Mouse (Mus musculus): ENCODE results near the gene Nup107. TPM values are rescaled to one million over a fixed set of nuclear protein-coding genes. Genes with fewer than 3 reads are reported as not detected.
"Not testable (repeated sequence)": the region's sequence is repeated elsewhere in the genome, so short reads cannot be mapped to it uniquely, and the experiment has no call there.

Gene Nup107
- polyA plus RNA-seq, 1 experiment from 2014 or later: 96.3 TPM

- no peak overlapping the region for H3K4me3 ChIP-seq (ENCODE audit: low read depth, low read length)
- no peak overlapping the region for H3K27ac ChIP-seq (ENCODE audit: low read depth)
- no peak overlapping the region for H3K9ac ChIP-seq
- no peak for DNase-seq
- no peaks in the 10 kb centered on the region for H3K27me3 ChIP-seq (ENCODE audit: insufficient read depth, low read length)
- no peak for ATAC-seq (ENCODE audit: insufficient read depth)
- H3K9me3 ChIP-seq (ENCODE audit: low read depth, low read length): no peaks in the 10 kb centered on the region
- H3K4me2 ChIP-seq: no peak overlapping the region
- TF ChIP-seq CTCF (IDR thresholded peaks at IDR 0.05; ENCODE audit: low read depth): no peak
- no peaks in the 10 kb centered on the region for H3K4me1 ChIP-seq (ENCODE audit: insufficient read depth)
- H3K36me3 ChIP-seq (ENCODE audit: insufficient read depth): peaks cover 80% of the 10 kb centered on the region
- WGBS: 96% methylated on average over 6 of the region's 6 CpGs
Measured at GRCm38 (mm10) chr10:117704964-117705335, 87.6 kb downstream of the Nup107 start.

- not testable (repeated sequence) for H3K9me3 ChIP-seq (ENCODE audit: low read depth, low read length); H3K27ac ChIP-seq (ENCODE audit: low read depth); H3K27me3 ChIP-seq (ENCODE audit: insufficient read depth, low read length); H3K9ac ChIP-seq; H3K4me2 ChIP-seq; H3K4me3 ChIP-seq (ENCODE audit: low read depth, low read length); DNase-seq; ATAC-seq (ENCODE audit: insufficient read depth); H3K4me1 ChIP-seq (ENCODE audit: insufficient read depth)
- WGBS: 97% methylated on average over 6 of the region's 6 CpGs
- peaks cover 86% of the 10 kb centered on the region for H3K36me3 ChIP-seq (ENCODE audit: insufficient read depth)
Measured at GRCm38 (mm10) chr10:117704314-117704963, 88.1 kb downstream of the Nup107 start.

GRCm38 (mm10) chr10:117703506-117703905 is 89.0 kb downstream of the Nup107 start:
- DNase-seq (no peak), ATAC-seq (ENCODE audit: insufficient read depth) (no peak)
- no peaks in the 10 kb centered on the region for H3K4me1 ChIP-seq (ENCODE audit: insufficient read depth)
- H3K27me3 ChIP-seq (ENCODE audit: insufficient read depth, low read length): no peaks in the 10 kb centered on the region
- WGBS: 87% methylated on average over 3 of the region's 3 CpGs
- no peak overlapping the region for H3K4me2 ChIP-seq
- TF ChIP-seq CTCF (IDR thresholded peaks at IDR 0.05; ENCODE audit: low read depth): no peak
- no peak overlapping the region for H3K4me3 ChIP-seq (ENCODE audit: low read depth, low read length)
- H3K27ac ChIP-seq (ENCODE audit: low read depth): no peak overlapping the region
- H3K36me3 ChIP-seq (ENCODE audit: insufficient read depth): peaks cover 89% of the 10 kb centered on the region
- no peaks in the 10 kb centered on the region for H3K9me3 ChIP-seq (ENCODE audit: low read depth, low read length)
- H3K9ac ChIP-seq: no peak overlapping the region

GRCm38 (mm10) chr10:117702024-117702833 is 90.3 kb downstream of the Nup107 start:
- Histone ChIP-seq H3K4me2 (no peak overlapping the region), H3K27me3 (ENCODE audit: insufficient read depth, low read length) (no peaks in the 10 kb centered on the region), H3K9me3 (ENCODE audit: low read depth, low read length) (no peaks in the 10 kb centered on the region), H3K27ac (ENCODE audit: low read depth) (no peak overlapping the region), H3K9ac (no peak overlapping the region), H3K4me3 (ENCODE audit: low read depth, low read length) (no peak overlapping the region), H3K4me1 (ENCODE audit: insufficient read depth) (no peaks in the 10 kb centered on the region), H3K36me3 (ENCODE audit: insufficient read depth) (peaks cover 93% of the 10 kb centered on the region)
- no peak for TF ChIP-seq CTCF (IDR thresholded peaks at IDR 0.05; ENCODE audit: low read depth)
- WGBS: 92% methylated on average over 6 of the region's 6 CpGs
- DNase-seq: no peak
- ATAC-seq (ENCODE audit: insufficient read depth): no peak

GRCm38 (mm10) chr10:117701034-117701829 is 91.3 kb downstream of the Nup107 start:
- Histone ChIP-seq H3K4me3 (ENCODE audit: low read depth, low read length) (no peak overlapping the region), H3K4me1 (ENCODE audit: insufficient read depth) (no peaks in the 10 kb centered on the region), H3K9ac (no peak overlapping the region), H3K27me3 (ENCODE audit: insufficient read depth, low read length) (no peaks in the 10 kb centered on the region), H3K36me3 (ENCODE audit: insufficient read depth) (peaks cover 93% of the 10 kb centered on the region), H3K4me2 (no peak overlapping the region), H3K9me3 (ENCODE audit: low read depth, low read length) (no peaks in the 10 kb centered on the region), H3K27ac (ENCODE audit: low read depth) (no peak overlapping the region)
- DNase-seq: no peak
- no peak for TF ChIP-seq CTCF (IDR thresholded peaks at IDR 0.05; ENCODE audit: low read depth)
- WGBS: 87% methylated on average over 6 of the region's 6 CpGs
- ATAC-seq (ENCODE audit: insufficient read depth): no peak

Other genes starting within 250 kb of the Nup107 start
- 23.5 and 25.3 TPM in 2 replicates for gene Cpm, start 163.2 kb downstream of the Nup107 start, polyA plus RNA-seq (2014; fragmentation: Nextera tagmentation; extraction: Ambion mirVana)
- 49.1 and 50.5 TPM in 2 replicates for gene Mdm2, start 81.9 kb downstream of the Nup107 start, polyA plus RNA-seq (2014; fragmentation: Nextera tagmentation; extraction: Ambion mirVana)
- gene Slc35e3, start 46.3 kb downstream of the Nup107 start, polyA plus RNA-seq (2014; fragmentation: Nextera tagmentation; extraction: Ambion mirVana): 16.4 and 16.7 TPM in 2 replicates
- 214 and 220 TPM in 2 replicates for gene Rap1b, start 53.3 kb upstream of the Nup107 start, polyA plus RNA-seq (2014; fragmentation: Nextera tagmentation; extraction: Ambion mirVana)

Data from lung, embryonic 14.5 days (tissue).